Mouse (Mus musculus) neural tube, embryonic 15.5 days (tissue): Measurements from ENCODE around the gene Mettl9. TPM values are rescaled to one million over a fixed set of nuclear protein-coding genes. Genes with fewer than 3 reads are reported as not detected.
A peak's percentile ranks its signal among the peaks of the same experiment; 100 is the strongest.

Experiments used
- ATAC-seq: fragments of 200-750 bp; cut with Nextera tagmentation; 2 replicates; pipeline ENCODE4 v1.8.0; 2017; ENCODE audit warnings: mild to moderate bottlenecking, moderate TSS enrichment, moderate library complexity; ENCODE audit not compliant: low FRiP score
- H3K27ac ChIP-seq: fragments of 300-500 bp; sonication (generic); replicated peaks from 2 replicates; pipeline ENCODE4 v1.5.1; 2015; ENCODE audit warnings: mild to moderate bottlenecking, inconsistent platforms
- H3K27me3 ChIP-seq: fragments of 300-500 bp; sonication (generic); replicated peaks from 2 replicates; pipeline ENCODE4 v1.6.1; 2015; ENCODE audit warnings: inconsistent platforms
- H3K36me3 ChIP-seq: fragments of 300-500 bp; sonication (generic); 2 replicates; pipeline ENCODE4 v1.6.1; 2015; ENCODE audit warnings: inconsistent platforms
- H3K4me1 ChIP-seq: fragments of 300-500 bp; sonication (generic); 2 replicates; pipeline ENCODE4 v1.6.1; 2015; ENCODE audit warnings: inconsistent platforms
- H3K4me2 ChIP-seq: fragments of 300-500 bp; sonication (generic); 2 replicates; pipeline ENCODE4 v1.6.1; 2015; ENCODE audit warnings: inconsistent platforms, mild to moderate bottlenecking, moderate library complexity
- H3K4me3 ChIP-seq: fragments of 300-500 bp; sonication (generic); replicated peaks from 2 replicates; pipeline ENCODE4 v1.5.1; 2015; ENCODE audit warnings: mild to moderate bottlenecking, inconsistent platforms
- H3K9ac ChIP-seq: fragments of 300-500 bp; sonication (generic); replicated peaks from 2 replicates; pipeline ENCODE4 v1.6.1; 2015; ENCODE audit warnings: mild to moderate bottlenecking, inconsistent platforms
- H3K9me3 ChIP-seq: fragments of 300-500 bp; sonication (generic); replicated peaks from 2 replicates; pipeline ENCODE4 v1.6.1; 2016; ENCODE audit warnings: inconsistent platforms
- WGBS: fragments of 180-500 bp; shearing (Covaris S2); methylation state at CpG from one replicate; pipeline ENCODE4 v1.1.7; 2015; ENCODE audit warnings: mixed read lengths; 5-methylcytosine and 5-hydroxymethylcytosine counted together
- polyA plus RNA-seq: library from polyadenylated mRNA; unstranded; fragments of >200 nt; fragmentation: Nextera tagmentation; extraction: Ambion mirVana; gene quantifications from 2 replicates; pipeline ENCODE4 v1.2.1, GENCODE M21; 2015

The Mettl9 gene
- polyA plus RNA-seq, 1 experiment from 2014 or later, result 173 TPM

GRCm38 (mm10) chr7:121045671-121046453 is 11.6 kb downstream of the Mettl9 start:
- WGBS, result 87% methylated on average over 6 of the region's 6 CpGs
- H3K9ac ChIP-seq, result no peak overlapping the region
- ATAC-seq, result no peak

GRCm38 (mm10) chr7:121047624-121048023 is 13.4 kb downstream of the Mettl9 start:
- Histone ChIP-seq H3K27me3 (no peaks in the 10 kb centered on the region), H3K4me3 (no peak overlapping the region), H3K4me2 (no peak overlapping the region), H3K4me1 (peaks cover 15% of the 10 kb centered on the region; the same call in 1 of the 2 replicates), H3K36me3 (peaks cover 11% of the 10 kb centered on the region), H3K27ac (no peak overlapping the region), H3K9ac (no peak overlapping the region), H3K9me3 (no peaks in the 10 kb centered on the region)
- no peak for ATAC-seq
- 98% methylated on average over 2 of the region's 2 CpGs for WGBS

More at GRCm38 (mm10) chr7:121045671-121046453, 11.6 kb downstream of the Mettl9 start:
- H3K4me2 ChIP-seq, result no peak overlapping the region
- peaks cover 16% of the 10 kb centered on the region for H3K4me1 ChIP-seq
- 0 out of 2 replicates have a peak, but pooled peaks cover 3% of the 10 kb centered on the region for H3K36me3 ChIP-seq
- no peaks in the 10 kb centered on the region for H3K9me3 ChIP-seq
- H3K27me3 ChIP-seq, result no peaks in the 10 kb centered on the region
- H3K4me3 ChIP-seq, result no peak overlapping the region
- H3K27ac ChIP-seq, result no peak overlapping the region

- Histone ChIP-seq H3K27ac (no peak overlapping the region), H3K4me2 (no peak overlapping the region), H3K36me3 (peaks cover 32% of the 10 kb centered on the region), H3K4me3 (no peak overlapping the region), H3K4me1 (peaks cover 9% of the 10 kb centered on the region; the same call in 1 of the 2 replicates), H3K9ac (no peak overlapping the region), H3K9me3 (no peaks in the 10 kb centered on the region), H3K27me3 (no peaks in the 10 kb centered on the region)
- ATAC-seq, result no peak
- WGBS, result 85% methylated on average over 4 of the region's 4 CpGs
These were observed 18.8 kb downstream of the Mettl9 start for GRCm38 (mm10) chr7:121053071-121053470.

- Histone ChIP-seq H3K27ac (no peak overlapping the region), H3K4me2 (no peak overlapping the region), H3K4me1 (peaks cover 6% of the 10 kb centered on the region; the same call in 1 of the 2 replicates), H3K36me3 (peaks cover 22% of the 10 kb centered on the region), H3K9ac (no peak overlapping the region), H3K27me3 (no peaks in the 10 kb centered on the region), H3K9me3 (no peaks in the 10 kb centered on the region), H3K4me3 (no peak overlapping the region)
- ATAC-seq, result no peak
- 41% methylated on average over 6 of the region's 6 CpGs for WGBS
These were observed 25.4 kb downstream of the Mettl9 start for GRCm38 (mm10) chr7:121059477-121060218.

GRCm38 (mm10) chr7:121064309-121064708 is 30.1 kb downstream of the Mettl9 start:
- ATAC-seq, result 0 out of 2 replicates have a peak, but pooled peaks have one; percentile 28
- Histone ChIP-seq H3K4me2 (no peak overlapping the region), H3K27me3 (no peaks in the 10 kb centered on the region), H3K9me3 (no peaks in the 10 kb centered on the region), H3K9ac (no peak overlapping the region), H3K36me3 (peaks cover 14% of the 10 kb centered on the region), H3K4me3 (no peak overlapping the region), H3K27ac (no peak overlapping the region), H3K4me1 (no peaks in the 10 kb centered on the region)
- WGBS, result 64% methylated on average over 4 of the region's 4 CpGs

- Histone ChIP-seq H3K27me3 (no peaks in the 10 kb centered on the region), H3K27ac (no peak overlapping the region), H3K4me2 (no peak overlapping the region), H3K9ac (no peak overlapping the region), H3K36me3 (peaks cover 28% of the 10 kb centered on the region), H3K9me3 (no peaks in the 10 kb centered on the region), H3K4me1 (no peaks in the 10 kb centered on the region), H3K4me3 (no peak overlapping the region)
- WGBS, result 92% methylated on average over 4 of the region's 4 CpGs
- no peak for ATAC-seq
These were observed 37.0 kb downstream of the Mettl9 start for GRCm38 (mm10) chr7:121071276-121071675.

GRCm38 (mm10) chr7:121072506-121072905 is 38.3 kb downstream of the Mettl9 start:
- Histone ChIP-seq H3K27me3 (no peaks in the 10 kb centered on the region), H3K4me3 (no peak overlapping the region), H3K4me2 (no peak overlapping the region), H3K4me1 (no peaks in the 10 kb centered on the region), H3K36me3 (peaks cover 36% of the 10 kb centered on the region), H3K9ac (no peak overlapping the region), H3K27ac (no peak overlapping the region), H3K9me3 (no peaks in the 10 kb centered on the region)
- ATAC-seq, result no peak
- WGBS, result 86% methylated on average over 5 of the region's 5 CpGs

- H3K27me3 ChIP-seq, result no peaks in the 10 kb centered on the region
- H3K4me1 ChIP-seq, result peaks cover 3% of the 10 kb centered on the region
- H3K9ac ChIP-seq, result no peak within 1 kb of the TSS
- H3K9me3 ChIP-seq, result no peaks in the 10 kb centered on the region
- H3K4me3 ChIP-seq, result no peak within 1 kb of the TSS
- H3K36me3 ChIP-seq, result peaks cover 31% of the 10 kb centered on the region
- WGBS, result 85% methylated on average over 11 of the region's 11 CpGs
- H3K4me2 ChIP-seq, result no peak within 1 kb of the TSS
- H3K27ac ChIP-seq, result no peak within 1 kb of the TSS
- no peak for ATAC-seq
These were observed 40.0 kb downstream of the Mettl9 start, which contains the start of gene Igsf6 for GRCm38 (mm10) chr7:121074281-121074680. Gene Igsf6, minus strand, starts transcription at chr7:121074572.

GRCm38 (mm10) chr7:121074801-121075400 is 40.7 kb downstream of the Mettl9 start:
- no peak for ATAC-seq
- H3K9me3 ChIP-seq, result no peaks in the 10 kb centered on the region
- peaks cover 31% of the 10 kb centered on the region for H3K36me3 ChIP-seq
- WGBS, result 91% methylated on average over 6 of the region's 6 CpGs
- H3K27ac ChIP-seq, result no peak overlapping the region
- peaks cover 3% of the 10 kb centered on the region for H3K4me1 ChIP-seq
- no peak overlapping the region for H3K9ac ChIP-seq
- H3K4me2 ChIP-seq, result no peak overlapping the region
- H3K27me3 ChIP-seq, result no peaks in the 10 kb centered on the region
- H3K4me3 ChIP-seq, result no peak overlapping the region

GRCm38 (mm10) chr7:121075416-121075815 is 41.2 kb downstream of the Mettl9 start:
- Histone ChIP-seq H3K9ac (no peak overlapping the region), H3K36me3 (peaks cover 31% of the 10 kb centered on the region), H3K4me1 (peaks cover 3% of the 10 kb centered on the region), H3K9me3 (no peaks in the 10 kb centered on the region), H3K4me2 (no peak overlapping the region), H3K4me3 (no peak overlapping the region), H3K27me3 (no peaks in the 10 kb centered on the region), H3K27ac (no peak overlapping the region)
- WGBS, result 90% methylated on average over 5 of the region's 5 CpGs
- no peak for ATAC-seq

GRCm38 (mm10) chr7:121077311-121077710 is 43.1 kb downstream of the Mettl9 start:
- peak; percentile 37 for ATAC-seq
- H3K9me3 ChIP-seq, result no peaks in the 10 kb centered on the region
- H3K36me3 ChIP-seq, result peaks cover 18% of the 10 kb centered on the region
- no peak overlapping the region for H3K9ac ChIP-seq
- WGBS, result 93% methylated on average over 6 of the region's 6 CpGs
- H3K4me3 ChIP-seq, result no peak overlapping the region
- H3K4me2 ChIP-seq, result no peak overlapping the region
- H3K27me3 ChIP-seq, result no peaks in the 10 kb centered on the region
- H3K27ac ChIP-seq, result no peak overlapping the region
- H3K4me1 ChIP-seq, result peaks cover 3% of the 10 kb centered on the region
